Mouse (Mus musculus) embryonic fibroblast, embryonic 13.5 days (primary cell): ENCODE data around the gene Zfhx3.

Experiments used
- CTCF ChIP-seq: IDR thresholded peaks from 2 replicates; pipeline ENCODE4 v1.5.1; 2011; ENCODE audit warnings: mild to moderate bottlenecking, control low read depth, low read length, moderate library complexity, borderline replicate concordance; ENCODE audit not compliant: insufficient read depth
- POLR2A ChIP-seq: IDR thresholded peaks from 2 replicates; pipeline ENCODE4 v1.6.1; 2011; ENCODE audit warnings: low read depth, mild to moderate bottlenecking, control low read depth, low read length, moderate library complexity

GRCm38 (mm10) chr8:108507769-108508168, 565.3 kb downstream of the Zfhx3 start:
- TF ChIP-seq CTCF (no peak), POLR2A (no peak)
